Mouse (Mus musculus) erythroblast, embryonic 14.5 days (primary cell): ENCODE results near the gene Zim1.

Experiments used
- GATA1 ChIP-seq: IDR thresholded peaks from 2 replicates; pipeline ENCODE4 v1.6.1; 2012; ENCODE audit warnings: low read length, inconsistent platforms, mixed read lengths
- TAL1 ChIP-seq: IDR thresholded peaks from 3 replicates; pipeline ENCODE4 v1.6.1; 2012; ENCODE audit warnings: low read length, inconsistent platforms, mixed read lengths

DNA sequence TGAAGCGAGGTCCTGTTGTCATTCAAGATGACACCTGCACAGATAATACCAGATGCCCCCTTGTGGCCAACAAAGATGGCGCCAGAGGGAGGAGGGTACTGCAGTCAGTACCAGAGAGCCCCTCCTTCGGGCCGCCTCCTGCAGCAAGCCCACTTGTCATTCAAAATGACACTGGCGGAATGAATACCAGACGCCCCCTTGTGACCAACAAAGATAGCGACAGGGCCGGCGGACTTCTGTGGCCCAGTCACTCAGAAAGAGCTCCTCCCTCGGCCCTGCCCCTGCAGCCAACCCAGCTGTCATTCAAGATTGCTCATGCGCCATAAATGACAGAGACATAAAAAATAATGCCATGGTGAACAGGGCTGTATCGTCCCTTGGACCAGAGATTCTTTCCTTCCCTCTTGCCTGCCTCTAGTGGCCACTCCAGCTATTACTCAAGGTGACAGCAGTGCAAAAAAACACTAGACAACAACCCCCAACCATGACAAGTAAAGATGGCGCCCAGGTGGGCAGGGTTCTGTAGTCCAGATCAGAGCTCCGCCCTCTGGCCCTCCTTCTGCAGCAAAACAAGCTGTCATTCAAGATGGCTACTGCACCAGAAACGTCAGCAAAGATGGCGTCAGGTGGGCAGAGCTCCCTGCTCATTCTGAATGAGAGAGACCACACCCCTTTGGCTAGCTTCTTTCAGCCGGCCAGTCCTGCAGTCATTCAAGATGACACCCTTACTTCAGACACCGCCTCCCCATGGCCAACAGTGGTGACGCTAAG is 31.3 kb upstream of the Zim1 start:
- TF ChIP-seq TAL1 (no peak), GATA1 (no peak)
